Mouse (Mus musculus): ENCODE measurements around the gene Axin2. TPM values are rescaled to one million over a fixed set of nuclear protein-coding genes. Genes with fewer than 3 reads are reported as not detected.

Gene Axin2
- polyA plus RNA-seq, 1 experiment from 2014 or later, result 2.6 TPM

GRCm38 (mm10) chr11:108955943-108956342 is 35.8 kb downstream of the Axin2 start:
- peaks cover 0 to 5% of the 10 kb centered on the region in 2 experiments for H3K4me1 ChIP-seq (ENCODE audit: control insufficient read depth in 2 of 2, insufficient read depth in 2 of 2, low read length in 2 of 2)
- ATAC-seq (ENCODE audit: insufficient number of reproducible peaks, insufficient read depth, low FRiP score, low read depth), result no peak
- H3K9me3 ChIP-seq (ENCODE audit: control insufficient read depth, low read length), result no peaks in the 10 kb centered on the region
- H3K9ac ChIP-seq (ENCODE audit: low read length), result no peak overlapping the region
- no peak overlapping the region for H3K27ac ChIP-seq (replicated peaks in 1 of 2; ENCODE audit: control insufficient read depth in 1 of 2, insufficient read depth in 1 of 2, low read depth in 2 of 2, low read length in 2 of 2)
- no peaks in the 10 kb centered on the region for H3K27me3 ChIP-seq (ENCODE audit: control insufficient read depth, insufficient read depth, low read length)
- H3K4me2 ChIP-seq (ENCODE audit: low read length), result no peak overlapping the region
- 0 out of 2 replicates have a peak, but pooled peaks cover under 1% of the 10 kb centered on the region for H3K36me3 ChIP-seq (ENCODE audit: control insufficient read depth, insufficient read depth, low read length)
- 88% methylated on average over 4 of the region's 4 CpGs for WGBS
- no peak overlapping the region for H3K4me3 ChIP-seq (ENCODE audit: control insufficient read depth in 1 of 2, insufficient read depth in 1 of 2, low read depth in 1 of 2, low read length in 2 of 2)

- H3K4me1 ChIP-seq (ENCODE audit: control insufficient read depth in 2 of 2, insufficient read depth in 2 of 2, low read length in 2 of 2), result no peaks in the 10 kb centered on the region; a peak in 1 of 4 replicates
- H3K27me3 ChIP-seq (ENCODE audit: control insufficient read depth, insufficient read depth, low read length), result no peaks in the 10 kb centered on the region
- 74% methylated on average over 5 of the region's 5 CpGs for WGBS
- no peak overlapping the region for H3K4me3 ChIP-seq (ENCODE audit: control insufficient read depth in 1 of 2, insufficient read depth in 1 of 2, low read depth in 1 of 2, low read length in 2 of 2)
- H3K27ac ChIP-seq (replicated peaks in 1 of 2; ENCODE audit: control insufficient read depth in 1 of 2, insufficient read depth in 1 of 2, low read depth in 2 of 2, low read length in 2 of 2), result no peak overlapping the region
- no peak overlapping the region for H3K4me2 ChIP-seq (ENCODE audit: low read length)
- no peaks in the 10 kb centered on the region for H3K9me3 ChIP-seq (ENCODE audit: control insufficient read depth, low read length)
- no peak for ATAC-seq (ENCODE audit: insufficient number of reproducible peaks, insufficient read depth, low FRiP score, low read depth)
- H3K36me3 ChIP-seq (ENCODE audit: control insufficient read depth, insufficient read depth, low read length), result no peaks in the 10 kb centered on the region
- no peak overlapping the region for H3K9ac ChIP-seq (ENCODE audit: low read length)
Observed at GRCm38 (mm10) chr11:108958349-108958748, 38.2 kb downstream of the Axin2 start.

GRCm38 (mm10) chr11:108959196-108959595 is 39.0 kb downstream of the Axin2 start:
- Histone ChIP-seq H3K36me3 (ENCODE audit: control insufficient read depth, insufficient read depth, low read length) (no peaks in the 10 kb centered on the region), H3K4me3 (ENCODE audit: control insufficient read depth in 1 of 2, insufficient read depth in 1 of 2, low read depth in 1 of 2, low read length in 2 of 2) (no peak overlapping the region), H3K27ac (replicated peaks in 1 of 2; ENCODE audit: control insufficient read depth in 1 of 2, insufficient read depth in 1 of 2, low read depth in 2 of 2, low read length in 2 of 2) (no peak overlapping the region), H3K4me1 (ENCODE audit: control insufficient read depth in 2 of 2, insufficient read depth in 2 of 2, low read length in 2 of 2) (no peaks in the 10 kb centered on the region; a peak in 1 of 4 replicates), H3K9me3 (ENCODE audit: control insufficient read depth, low read length) (no peaks in the 10 kb centered on the region), H3K27me3 (ENCODE audit: control insufficient read depth, insufficient read depth, low read length) (no peaks in the 10 kb centered on the region), H3K9ac (ENCODE audit: low read length) (no peak overlapping the region), H3K4me2 (ENCODE audit: low read length) (no peak overlapping the region)
- 53% methylated on average over 5 of the region's 5 CpGs for WGBS
- ATAC-seq (ENCODE audit: insufficient number of reproducible peaks, insufficient read depth, low FRiP score, low read depth), result no peak

- H3K4me2 ChIP-seq (ENCODE audit: low read length), result peak overlapping the region; percentile 27; the same call in 1 of the 2 replicates
- no peak overlapping the region for H3K9ac ChIP-seq (ENCODE audit: low read length)
- H3K9me3 ChIP-seq (ENCODE audit: control insufficient read depth, low read length), result no peaks in the 10 kb centered on the region
- peaks cover 6 to 8% of the 10 kb centered on the region in 2 experiments for H3K4me1 ChIP-seq (ENCODE audit: control insufficient read depth in 2 of 2, insufficient read depth in 2 of 2, low read length in 2 of 2)
- H3K27ac ChIP-seq (replicated peaks in 1 of 2; ENCODE audit: control insufficient read depth in 1 of 2, insufficient read depth in 1 of 2, low read depth in 2 of 2, low read length in 2 of 2), result no peak overlapping the region
- ATAC-seq (ENCODE audit: insufficient number of reproducible peaks, insufficient read depth, low FRiP score, low read depth), result no peak
- no peaks in the 10 kb centered on the region for H3K36me3 ChIP-seq (ENCODE audit: control insufficient read depth, insufficient read depth, low read length)
- H3K27me3 ChIP-seq (ENCODE audit: control insufficient read depth, insufficient read depth, low read length), result no peaks in the 10 kb centered on the region
- no peak overlapping the region for H3K4me3 ChIP-seq (ENCODE audit: control insufficient read depth in 1 of 2, insufficient read depth in 1 of 2, low read depth in 1 of 2, low read length in 2 of 2)
- WGBS, result 25% methylated on average over 11 of the region's 11 CpGs
Observed at GRCm38 (mm10) chr11:108961651-108962065, 41.5 kb downstream of the Axin2 start.

GRCm38 (mm10) chr11:108963476-108964232 is 43.5 kb downstream of the Axin2 start:
- no peak for ATAC-seq (ENCODE audit: insufficient number of reproducible peaks, insufficient read depth, low FRiP score, low read depth)
- Histone ChIP-seq H3K4me2 (ENCODE audit: low read length) (no peak overlapping the region), H3K27me3 (ENCODE audit: control insufficient read depth, insufficient read depth, low read length) (no peaks in the 10 kb centered on the region), H3K9ac (ENCODE audit: low read length) (no peak overlapping the region), H3K9me3 (ENCODE audit: control insufficient read depth, low read length) (no peaks in the 10 kb centered on the region), H3K4me3 (ENCODE audit: control insufficient read depth in 1 of 2, insufficient read depth in 1 of 2, low read depth in 1 of 2, low read length in 2 of 2) (no peak overlapping the region), H3K4me1 (ENCODE audit: control insufficient read depth in 2 of 2, insufficient read depth in 2 of 2, low read length in 2 of 2) (peaks cover 6 to 8% of the 10 kb centered on the region in 2 experiments), H3K27ac (replicated peaks in 1 of 2; ENCODE audit: control insufficient read depth in 1 of 2, insufficient read depth in 1 of 2, low read depth in 2 of 2, low read length in 2 of 2) (no peak overlapping the region), H3K36me3 (ENCODE audit: control insufficient read depth, insufficient read depth, low read length) (no peaks in the 10 kb centered on the region)
- 78% methylated on average over 15 of the region's 15 CpGs for WGBS

GRCm38 (mm10) chr11:108965740-108966139 is 45.6 kb downstream of the Axin2 start:
- H3K9ac ChIP-seq (ENCODE audit: low read length), result no peak overlapping the region
- H3K27ac ChIP-seq (replicated peaks in 1 of 2; ENCODE audit: control insufficient read depth in 1 of 2, insufficient read depth in 1 of 2, low read depth in 2 of 2, low read length in 2 of 2), result peak overlapping the region; percentile 12 to 65; a peak in 3 of 4 replicates
- no peaks in the 10 kb centered on the region for H3K9me3 ChIP-seq (ENCODE audit: control insufficient read depth, low read length)
- H3K27me3 ChIP-seq (ENCODE audit: control insufficient read depth, insufficient read depth, low read length), result no peaks in the 10 kb centered on the region
- H3K4me1 ChIP-seq (ENCODE audit: control insufficient read depth in 2 of 2, insufficient read depth in 2 of 2, low read length in 2 of 2), result peaks cover 6 to 8% of the 10 kb centered on the region in 2 experiments
- no peak for ATAC-seq (ENCODE audit: insufficient number of reproducible peaks, insufficient read depth, low FRiP score, low read depth)
- 37% methylated on average over 6 of the region's 6 CpGs for WGBS
- no peak overlapping the region for H3K4me2 ChIP-seq (ENCODE audit: low read length)
- no peak overlapping the region for H3K4me3 ChIP-seq (ENCODE audit: control insufficient read depth in 1 of 2, insufficient read depth in 1 of 2, low read depth in 1 of 2, low read length in 2 of 2)
- H3K36me3 ChIP-seq (ENCODE audit: control insufficient read depth, insufficient read depth, low read length), result no peaks in the 10 kb centered on the region

- Histone ChIP-seq H3K36me3 (ENCODE audit: control insufficient read depth, insufficient read depth, low read length) (no peaks in the 10 kb centered on the region), H3K27ac (replicated peaks in 1 of 2; ENCODE audit: control insufficient read depth in 1 of 2, insufficient read depth in 1 of 2, low read depth in 2 of 2, low read length in 2 of 2) (no peak overlapping the region), H3K9ac (ENCODE audit: low read length) (no peak overlapping the region), H3K4me3 (ENCODE audit: control insufficient read depth in 1 of 2, insufficient read depth in 1 of 2, low read depth in 1 of 2, low read length in 2 of 2) (no peak overlapping the region), H3K4me1 (ENCODE audit: control insufficient read depth in 2 of 2, insufficient read depth in 2 of 2, low read length in 2 of 2) (peaks cover 0 to 3% of the 10 kb centered on the region in 2 experiments; a peak in 1 of 4 replicates), H3K9me3 (ENCODE audit: control insufficient read depth, low read length) (no peaks in the 10 kb centered on the region), H3K4me2 (ENCODE audit: low read length) (no peak overlapping the region), H3K27me3 (ENCODE audit: control insufficient read depth, insufficient read depth, low read length) (peaks cover 4% of the 10 kb centered on the region; the same call in 1 of the 2 replicates)
- WGBS, result 62% methylated on average over 4 of the region's 4 CpGs
- no peak for ATAC-seq (ENCODE audit: insufficient number of reproducible peaks, insufficient read depth, low FRiP score, low read depth)
Observed at GRCm38 (mm10) chr11:108973459-108973858, 53.3 kb downstream of the Axin2 start.
